Mouse (Mus musculus): Measurements from ENCODE around the gene Akap8l.

Akap8l gene

DNA sequence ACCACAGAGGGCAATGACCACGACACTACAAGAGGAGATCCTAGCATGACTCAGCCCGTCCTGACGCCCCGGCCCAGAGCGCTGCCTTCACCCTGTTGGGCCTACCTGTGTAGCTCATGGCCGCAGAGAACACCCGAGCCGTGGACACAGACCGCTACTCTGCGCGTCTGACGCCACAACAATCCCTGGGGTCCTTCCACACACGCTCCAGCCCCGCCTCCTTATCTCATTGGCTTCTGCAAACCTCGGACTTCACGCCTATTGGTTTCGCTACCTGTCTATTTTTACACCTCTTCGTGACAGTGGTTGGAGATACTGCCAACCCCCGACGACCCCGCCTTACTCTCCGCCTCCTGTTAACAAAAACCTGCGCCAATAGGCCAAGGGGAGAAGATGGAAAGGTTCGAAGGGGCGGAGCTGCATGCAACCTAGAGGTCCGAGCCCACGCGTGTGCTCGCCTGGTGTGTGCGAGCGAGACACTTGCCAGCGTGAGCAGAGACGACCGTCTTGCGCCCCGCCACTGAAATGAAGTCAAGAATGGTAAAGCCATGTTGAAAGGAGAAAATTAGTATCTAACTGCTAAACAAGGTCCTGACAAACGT is at the start of gene Akap8l:
Gene Akap8l, minus strand, starts transcription at position 226 of the 602 bp plus-strand sequence.
- peak; percentile 98 for DNase-seq

DNA sequence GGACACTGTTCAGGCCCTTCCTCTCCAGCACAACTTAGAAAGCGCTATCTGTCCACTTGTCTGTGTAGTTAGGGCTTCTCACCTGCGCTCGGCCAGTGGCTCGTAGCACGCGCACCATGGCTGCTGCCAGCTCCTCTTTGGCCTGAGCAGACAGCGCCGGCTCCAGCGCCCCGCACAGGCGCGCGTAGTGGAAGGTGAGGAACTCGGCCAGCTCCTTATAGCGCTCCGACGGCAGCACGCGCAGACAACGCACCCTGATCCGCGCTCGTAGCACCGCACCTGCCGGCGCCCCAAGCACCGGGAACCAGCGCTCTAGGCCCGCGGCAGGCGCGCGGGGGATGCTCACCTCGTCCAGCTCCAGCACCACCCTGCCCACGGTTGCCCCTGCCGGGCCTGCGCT is 45.9 kb upstream of the Akap8l start:
- no peak for DNase-seq

DNA sequence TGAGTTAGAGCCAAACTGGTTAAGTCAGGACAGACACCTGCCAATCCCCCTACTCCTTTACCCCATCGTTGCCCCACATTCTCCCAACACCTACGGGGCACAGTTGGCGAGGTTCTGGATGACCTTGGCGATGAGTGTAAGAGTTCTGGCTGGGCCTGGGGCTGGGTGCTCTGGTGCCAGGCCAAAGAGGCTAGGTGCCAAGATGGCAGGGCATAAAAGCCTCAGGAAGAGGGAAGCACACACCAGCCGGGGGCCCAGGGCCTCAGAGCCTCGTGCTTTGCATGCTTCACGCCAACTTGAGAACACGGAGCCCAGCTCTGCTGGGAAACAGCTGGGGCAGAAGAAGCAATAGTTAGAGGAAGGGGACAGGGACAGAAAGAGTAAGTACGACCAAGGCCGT is 43.5 kb upstream of the Akap8l start:
- no peak for DNase-seq

DNA sequence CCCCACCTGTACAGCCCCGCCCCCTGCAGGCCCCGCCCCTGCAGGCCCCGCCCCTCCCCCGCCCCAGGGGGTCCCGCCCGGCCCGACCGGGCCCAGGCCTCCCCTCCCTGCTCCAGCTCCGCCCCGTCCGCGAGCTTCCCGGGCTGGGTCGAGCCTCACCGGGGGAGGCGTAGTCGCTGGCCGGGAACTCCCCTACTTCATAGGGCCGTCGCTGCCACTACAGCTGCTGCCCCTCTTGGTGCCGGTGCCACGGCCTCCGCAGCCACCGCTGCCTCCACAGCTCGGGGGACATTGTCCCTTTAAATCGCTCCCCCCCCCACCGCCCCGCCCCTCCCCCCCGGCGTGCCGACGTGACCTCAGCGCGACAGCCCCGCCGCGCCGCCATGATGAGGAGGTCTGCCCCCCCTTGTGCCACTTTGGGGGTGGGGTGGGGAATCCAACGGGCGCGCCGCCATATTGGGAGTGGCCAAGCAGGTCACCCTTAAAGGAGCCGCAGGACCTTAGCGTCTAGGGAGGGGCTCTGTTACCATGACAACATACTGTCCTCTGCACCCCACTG is 38.8 kb upstream of the Akap8l start, which contains the start of gene Wiz:
Gene Wiz, minus strand, starts transcription at position 339 of the 559 bp plus-strand sequence.
- peak; percentile 97 for DNase-seq

DNA sequence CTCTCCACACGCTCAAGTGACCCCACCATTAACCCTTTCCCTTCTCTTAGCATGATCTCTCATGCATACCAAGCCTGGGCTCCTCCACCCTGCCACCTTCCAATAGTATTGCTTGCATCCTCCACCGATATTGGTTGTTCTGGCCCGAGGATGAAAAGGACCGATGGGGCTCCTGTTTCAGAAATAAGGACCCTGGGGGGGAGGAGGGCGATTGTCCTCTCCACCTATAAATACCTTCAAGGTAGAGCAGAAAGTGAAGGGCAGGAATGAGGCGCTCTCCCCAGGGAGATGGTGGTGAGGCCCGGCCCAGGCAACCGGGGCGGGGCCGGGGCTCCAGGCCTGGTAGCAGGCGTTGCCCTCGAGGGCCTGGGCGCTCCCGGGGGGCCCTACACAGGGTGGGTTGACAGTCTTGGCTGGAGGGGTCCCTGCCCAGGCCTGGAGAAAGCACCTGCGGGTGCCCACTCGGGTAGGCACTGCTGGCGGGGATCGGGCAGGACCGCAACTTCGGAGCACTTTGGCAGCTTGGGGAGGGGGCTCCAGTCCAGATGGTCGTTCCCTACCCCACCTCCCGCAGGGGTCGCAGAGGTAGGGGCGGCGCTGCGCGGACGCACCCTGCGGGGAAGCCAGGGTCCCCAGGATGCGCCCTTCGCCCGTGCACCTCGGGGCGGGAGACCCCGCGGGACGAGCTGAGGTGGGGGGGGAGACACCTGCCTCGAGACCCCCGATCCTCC is 38.1 kb upstream of the Akap8l start:
- peak; percentile 24 to 68 for DNase-seq

DNA sequence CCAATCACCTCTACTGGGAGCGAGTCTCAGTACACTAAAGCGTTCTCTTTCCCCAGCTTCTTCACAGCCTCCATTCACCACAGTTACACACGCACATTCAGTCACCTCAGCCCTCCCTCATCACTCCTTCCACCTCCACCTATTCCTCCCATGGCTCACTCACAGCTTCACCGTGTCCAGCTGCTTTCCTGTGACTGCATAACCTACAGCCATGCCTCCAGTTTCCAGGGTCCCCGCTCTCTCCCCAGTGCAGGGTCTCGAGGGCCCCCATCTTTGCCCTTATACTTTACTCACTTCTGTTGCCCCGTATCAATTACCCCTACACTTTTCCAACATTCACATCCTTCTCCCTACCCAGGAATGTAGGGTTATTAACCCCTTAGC is 37.6 kb upstream of the Akap8l start:
- no peak for DNase-seq

DNA sequence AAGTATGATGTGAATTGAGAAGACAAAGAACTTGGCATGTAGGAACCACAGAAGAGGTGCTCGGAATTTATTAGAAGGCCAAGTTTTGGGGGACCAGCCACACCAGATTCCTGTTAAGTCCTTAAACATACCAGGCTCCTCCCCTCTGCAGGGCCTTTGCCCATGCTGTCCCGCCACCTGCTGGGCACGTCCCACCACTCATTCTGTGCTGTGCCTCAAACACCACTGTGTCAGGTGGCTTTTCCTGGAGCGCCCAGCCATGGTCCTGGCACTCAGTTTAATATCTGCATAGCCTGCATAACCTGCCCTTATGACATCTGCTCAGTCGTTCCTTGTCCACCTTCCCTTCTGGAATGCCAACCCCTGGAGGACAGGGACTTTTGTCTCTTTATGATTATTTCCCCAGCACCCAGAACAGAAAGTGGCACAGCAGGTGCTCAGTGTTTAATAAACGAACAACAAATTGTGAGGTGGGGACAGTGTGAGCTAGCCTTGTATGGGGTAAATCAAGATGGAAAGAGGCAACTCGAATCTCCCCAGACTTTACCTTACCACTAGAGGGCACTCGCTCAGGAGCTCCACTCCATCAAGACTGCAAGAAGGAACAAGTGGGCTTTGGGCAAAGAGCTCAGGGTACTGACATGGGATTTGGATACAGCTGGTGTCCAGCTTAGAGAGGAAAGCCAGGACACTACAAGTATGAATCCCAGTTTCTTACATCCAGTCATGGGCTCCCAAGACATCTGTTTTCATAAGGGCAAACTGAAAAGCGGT is 36.4 kb upstream of the Akap8l start:
- peak; percentile 59 to 61 for DNase-seq

DNA sequence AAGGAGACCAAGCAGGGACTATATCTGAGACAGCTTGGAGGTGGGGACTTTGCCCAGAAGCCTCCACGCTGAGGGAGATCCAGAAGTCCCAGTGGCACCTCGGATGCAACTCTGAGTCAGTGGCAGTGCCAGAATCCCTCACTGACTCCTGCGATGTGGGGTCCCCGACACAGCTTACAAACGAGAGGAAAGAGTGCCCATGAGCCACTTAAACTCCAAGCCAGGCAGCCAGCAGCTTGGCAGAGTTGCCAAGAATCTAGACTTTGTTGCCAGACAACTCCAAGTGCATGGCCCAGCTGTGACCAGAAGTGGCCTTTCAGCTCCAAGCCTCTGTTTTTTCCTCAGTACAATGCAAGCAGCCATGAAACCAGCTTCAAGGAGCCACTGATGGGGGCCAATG is 33.3 kb upstream of the Akap8l start:
- DNase-seq, result no peak

DNA sequence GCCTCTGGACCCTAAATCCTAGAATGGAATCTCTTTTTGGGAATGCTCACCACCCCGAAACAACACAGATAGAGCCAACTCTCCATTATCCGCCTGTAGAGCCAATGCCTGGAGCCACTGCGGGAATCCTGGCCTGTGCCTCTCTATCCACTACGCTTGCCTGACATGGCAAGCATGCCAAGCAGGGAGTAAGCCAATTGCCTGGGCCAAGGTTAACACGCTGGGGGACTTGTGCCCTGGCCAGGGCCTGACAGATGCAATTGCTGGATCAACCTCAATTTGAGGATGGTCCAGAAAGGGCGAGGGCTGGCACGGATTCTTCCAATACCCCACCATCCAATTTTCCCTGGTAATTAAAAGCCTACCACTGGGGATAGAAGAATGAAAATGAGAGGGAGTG is 32.2 kb upstream of the Akap8l start:
- no peak for DNase-seq

DNA sequence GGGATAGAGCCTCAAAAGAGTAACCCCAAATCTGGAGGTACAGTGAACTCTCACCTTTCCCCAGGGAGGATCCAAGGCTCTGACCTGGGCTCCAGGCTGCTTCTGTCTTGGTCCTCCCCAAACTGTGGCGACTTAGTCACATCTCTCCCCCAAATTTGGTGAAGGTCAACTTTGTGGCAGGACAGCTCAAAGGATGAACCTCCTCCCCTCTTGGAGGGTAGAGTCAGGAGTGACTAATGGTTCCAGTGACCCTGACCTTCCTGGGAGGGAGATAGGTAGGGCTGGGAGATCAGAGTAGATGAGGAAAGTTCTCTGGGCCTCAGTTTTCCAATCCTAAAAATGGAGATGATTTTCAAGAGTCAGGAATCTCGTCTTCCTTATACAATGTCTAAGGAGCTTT is 28.4 kb upstream of the Akap8l start:
- no peak for DNase-seq

DNA sequence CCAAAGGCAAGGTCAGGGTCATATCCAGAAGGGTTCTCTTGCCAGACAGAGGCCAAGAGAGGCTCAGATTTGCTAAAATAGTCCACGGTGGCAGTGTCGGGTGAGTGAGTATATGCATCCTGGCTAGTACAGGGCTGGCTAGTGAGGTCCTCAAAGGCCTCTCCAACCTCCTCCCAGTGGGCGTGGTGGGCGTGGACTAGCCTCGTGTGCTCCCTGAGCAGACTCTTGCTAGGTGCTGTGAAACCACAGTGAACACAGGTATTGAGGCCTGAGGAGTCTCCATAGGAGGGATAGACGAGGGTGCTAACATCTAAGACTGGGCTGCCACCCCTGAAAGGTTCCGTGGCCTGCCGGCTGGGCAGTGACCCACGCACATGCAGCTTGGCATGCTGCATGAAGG is 26.7 kb upstream of the Akap8l start:
- no peak for DNase-seq

DNA sequence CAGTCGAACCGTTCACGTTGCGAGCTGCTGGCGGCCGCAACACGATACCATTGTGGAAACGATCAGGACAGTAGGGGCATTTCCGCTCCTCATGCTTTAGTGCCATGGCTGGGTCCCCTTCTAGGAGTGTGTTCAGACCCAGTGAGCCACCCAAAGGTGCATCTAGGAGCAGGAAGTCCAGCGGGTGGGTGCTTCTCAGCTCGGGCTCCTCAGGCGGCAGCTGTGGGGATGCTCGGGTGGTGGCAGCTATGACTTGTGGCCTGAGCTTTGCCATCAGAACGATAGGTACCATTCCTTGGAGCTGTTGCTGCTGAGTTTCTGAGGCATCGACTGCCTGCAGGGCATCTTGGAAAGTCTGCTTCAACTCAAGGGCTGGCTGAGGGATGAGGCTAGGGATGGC is 26.1 kb upstream of the Akap8l start:
- DNase-seq, result no peak

DNA sequence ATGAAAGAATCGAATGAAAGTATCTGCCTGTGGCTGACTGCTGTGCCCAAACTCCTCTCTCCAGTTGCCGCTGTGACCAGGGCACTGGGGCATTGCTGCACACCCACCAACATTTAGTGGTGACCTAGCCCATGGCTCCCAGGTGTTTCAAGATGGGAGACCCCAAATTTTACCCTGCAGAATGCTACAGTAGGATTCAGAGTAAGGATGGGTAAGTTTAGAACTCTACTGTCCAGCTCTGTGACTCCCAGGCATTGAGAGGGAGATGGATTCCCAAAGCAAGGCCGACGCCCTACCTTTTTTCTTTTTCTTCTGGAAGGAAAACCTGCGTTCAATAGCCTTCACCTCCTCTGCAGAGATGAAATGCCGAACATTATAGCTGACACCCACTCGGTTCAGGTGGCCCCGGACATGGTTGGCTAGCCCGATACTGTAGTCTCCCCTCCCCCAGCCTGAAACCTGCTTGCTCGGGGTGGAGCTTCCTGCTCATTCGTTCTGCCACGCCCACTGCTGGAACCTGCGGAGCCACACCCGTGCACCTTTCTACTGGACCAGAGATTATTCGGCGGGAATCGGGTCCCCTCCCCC is 18.7 kb upstream of the Akap8l start:
- DNase-seq, result no peak

DNA sequence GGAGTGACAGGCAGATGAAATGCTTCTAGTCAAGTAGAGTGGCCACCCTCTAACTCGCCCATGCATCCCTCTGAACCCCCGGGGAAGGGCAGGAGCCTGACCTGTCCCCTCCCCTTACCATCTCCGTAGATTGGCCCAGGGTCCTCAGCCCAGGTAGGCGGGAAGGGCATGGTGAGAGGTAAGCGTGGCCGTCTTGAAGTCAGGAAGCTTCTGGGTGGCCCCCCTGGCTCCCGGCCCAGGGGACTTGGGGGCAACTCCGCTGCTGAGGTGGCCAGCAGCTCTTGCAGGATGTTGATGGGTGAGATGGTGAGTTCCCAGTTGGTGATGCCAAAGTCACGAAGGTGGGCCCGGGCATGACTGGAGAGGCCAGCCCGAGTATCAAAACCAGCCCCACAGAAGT is 17.3 kb upstream of the Akap8l start:
- DNase-seq, result no peak

DNA sequence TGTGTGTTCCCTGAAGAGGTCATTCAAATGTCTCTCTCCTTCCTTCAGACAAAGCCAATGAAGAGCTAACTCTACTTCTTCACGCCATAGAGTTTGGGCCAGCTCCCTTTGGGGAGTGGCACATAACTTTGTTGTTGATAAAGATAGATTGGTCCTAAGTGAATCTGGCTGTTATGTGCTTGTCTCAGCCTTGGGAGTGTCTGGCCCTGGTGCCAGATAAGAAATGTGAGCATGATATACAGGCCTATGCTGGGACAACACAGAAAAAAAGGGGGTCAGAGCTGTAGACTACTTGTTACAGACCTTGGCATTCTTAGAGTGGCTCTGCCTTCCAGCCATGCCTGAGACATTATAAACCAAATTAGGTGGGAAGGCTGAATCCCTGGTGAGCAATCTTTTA is 14.9 kb upstream of the Akap8l start:
- no peak for DNase-seq

DNA sequence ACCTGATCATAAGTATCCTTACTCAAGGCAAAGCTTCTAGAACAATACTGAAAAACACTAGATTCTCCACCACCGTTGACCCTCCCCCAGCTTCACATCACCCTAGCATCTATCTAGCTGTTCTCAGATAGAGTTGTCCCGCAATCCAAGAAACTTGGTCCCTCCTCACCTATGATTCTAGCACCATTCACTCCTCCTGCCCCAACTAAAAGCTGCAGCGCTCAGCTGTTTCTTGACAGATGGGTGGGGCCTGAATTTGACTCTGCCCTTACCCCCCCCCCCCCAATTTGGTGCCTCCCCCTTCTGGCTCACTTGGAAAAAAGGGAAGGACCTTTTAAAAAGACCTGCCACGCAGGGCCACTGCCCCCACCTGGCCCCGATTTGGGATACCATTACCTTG is 14.4 kb upstream of the Akap8l start:
- DNase-seq, result no peak

DNA sequence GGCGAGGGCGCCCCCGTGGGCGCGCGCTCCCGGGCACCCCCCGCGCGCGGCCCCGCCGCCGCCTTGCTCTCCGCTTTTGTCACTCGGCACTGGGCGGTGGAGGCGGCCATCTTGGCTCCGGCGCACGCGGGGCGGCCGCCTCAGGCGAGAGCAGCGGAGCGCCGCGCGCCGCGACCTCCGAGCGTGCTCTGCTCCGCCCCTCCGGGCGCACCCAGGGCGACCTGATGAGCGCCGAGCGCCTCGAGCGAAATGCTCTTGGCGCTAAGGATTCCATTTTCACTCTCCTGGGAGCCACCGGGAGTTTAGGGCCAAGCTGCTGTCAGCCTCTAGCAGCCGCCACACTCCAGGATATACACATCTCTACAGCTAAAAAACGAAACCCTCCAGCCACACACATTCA is 13.9 kb upstream of the Akap8l start:
- DNase-seq, result peak; percentile 89 to 95

DNA sequence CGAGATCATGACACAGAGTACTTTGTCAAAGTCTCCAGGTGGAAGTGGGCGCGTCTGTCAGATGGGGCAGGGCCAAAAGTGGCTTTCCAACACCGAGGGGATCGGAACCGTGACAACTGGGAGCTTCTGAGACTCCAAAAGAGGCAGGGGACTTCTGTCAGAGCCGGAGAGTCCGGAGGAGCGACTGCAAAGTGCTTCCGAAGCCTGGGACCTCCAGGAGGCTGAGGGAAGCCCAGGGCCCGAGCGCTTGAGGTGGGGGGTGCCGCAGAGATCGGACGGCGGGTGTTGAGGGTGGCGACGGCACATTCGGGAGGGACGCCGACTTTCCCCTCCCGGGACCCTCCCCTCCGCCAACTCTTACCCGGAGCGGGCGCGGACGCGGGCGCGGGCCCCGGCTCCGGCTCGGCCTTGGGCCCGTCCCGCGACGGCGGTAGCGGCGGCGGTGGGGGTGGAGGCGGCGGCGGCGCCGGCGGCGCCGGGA is 13.5 kb upstream of the Akap8l start:
- peak in 1 of 2 experiments; percentile 44 for DNase-seq

DNA sequence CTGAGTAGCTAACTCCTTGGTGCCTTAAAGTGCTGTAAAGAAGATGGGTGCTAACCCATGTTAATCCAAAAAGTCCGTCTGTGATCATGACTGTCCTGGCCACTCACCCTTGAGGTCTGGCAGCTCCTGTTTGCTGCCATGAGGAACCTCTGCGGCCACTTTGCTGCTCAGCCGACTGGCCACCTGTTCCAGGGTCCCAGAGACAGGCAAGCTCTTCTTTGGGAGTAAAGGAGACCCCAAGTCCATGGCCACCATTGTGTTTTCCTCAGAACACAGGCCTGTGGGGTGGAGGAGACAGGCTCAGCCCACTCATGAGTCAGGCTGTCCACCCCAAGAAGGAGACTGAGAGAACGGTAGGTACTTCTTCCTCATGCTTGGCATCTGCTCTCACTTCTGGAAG is 12.3 kb upstream of the Akap8l start:
- no peak for DNase-seq

DNA sequence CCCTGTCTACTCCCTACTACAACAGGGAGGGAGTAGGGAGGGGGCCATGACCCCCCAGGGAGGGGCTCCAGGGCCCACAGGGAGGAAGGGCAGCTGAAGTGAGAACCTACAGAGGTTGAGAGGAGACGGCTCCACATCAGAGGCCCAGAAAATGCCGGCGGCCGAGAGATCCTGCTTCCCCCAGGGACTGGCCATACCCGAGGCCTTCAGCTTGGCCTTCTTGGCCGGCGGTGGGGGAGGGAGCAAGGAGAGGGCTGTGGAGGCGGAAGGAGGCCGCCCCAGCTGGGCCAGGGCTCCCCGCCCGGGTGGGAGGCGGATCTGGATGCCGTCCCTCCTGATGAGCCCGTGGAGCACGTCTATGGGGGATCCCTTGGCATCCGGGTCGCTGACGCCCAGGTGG is 9.5 kb upstream of the Akap8l start:
- peak in 1 of 2 experiments; percentile 40 for DNase-seq

DNA sequence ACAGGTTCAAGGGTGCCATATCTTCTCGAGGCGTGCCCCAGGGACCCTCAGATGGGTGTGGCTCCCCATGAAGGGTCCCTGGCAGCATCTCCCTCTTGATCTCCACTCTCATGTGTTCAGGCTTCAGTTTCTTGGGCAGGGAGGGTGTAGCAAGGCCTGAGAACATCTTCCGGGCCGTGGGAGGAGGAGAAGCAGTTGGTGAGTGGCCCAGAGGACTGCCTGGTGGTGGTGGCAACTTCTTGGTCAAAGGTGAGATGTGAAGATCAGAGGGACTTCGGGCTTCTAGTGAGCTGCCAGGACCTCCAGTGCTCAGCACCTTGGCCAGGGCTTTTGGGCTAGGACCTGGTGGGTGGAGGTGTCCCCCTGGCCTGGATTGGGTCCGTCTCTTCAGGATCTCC is 8.5 kb upstream of the Akap8l start:
- no peak for DNase-seq

DNA sequence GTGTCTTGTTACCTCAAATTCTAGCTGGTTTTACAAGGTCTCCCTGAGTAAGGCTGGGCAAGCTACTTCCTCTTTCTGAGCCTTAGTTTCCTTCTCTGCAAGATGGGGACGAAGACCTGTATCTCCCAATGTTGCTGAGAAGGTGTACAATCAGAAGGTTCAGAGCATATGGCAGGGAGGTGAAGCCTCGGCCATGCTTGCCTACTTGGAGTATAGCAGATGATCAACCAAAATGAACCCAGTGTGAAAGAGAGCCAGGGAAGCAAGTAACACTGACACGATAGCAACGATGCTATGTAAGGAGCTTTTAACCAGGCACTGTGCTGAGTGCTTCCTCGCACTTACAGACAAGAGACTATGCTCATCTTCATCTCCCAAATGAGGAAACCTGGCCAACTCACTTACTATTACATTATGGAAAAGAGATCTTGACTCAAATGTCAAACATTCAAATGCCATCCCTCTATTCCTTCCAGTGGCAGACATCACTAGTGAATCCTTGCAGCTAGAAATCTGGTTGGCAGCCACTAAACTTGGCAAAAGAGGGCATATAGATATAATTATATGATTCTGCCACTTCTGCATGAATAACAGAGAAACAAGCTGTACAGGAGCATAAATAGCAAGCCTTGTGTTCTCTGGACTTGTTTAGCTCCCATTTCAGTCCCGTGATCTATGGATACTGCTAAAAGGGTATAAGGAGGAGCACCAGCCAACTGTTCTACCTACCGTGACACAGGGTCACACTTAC is 8.0 kb upstream of the Akap8l start:
- no peak for DNase-seq

Data from kidney, postnatal 25 days (tissue).